Mouse (Mus musculus) right cerebral cortex, postnatal 36 days (tissue): ENCODE results near the gene Kif5a.
"Not testable (repeated sequence)": the region's sequence is repeated elsewhere in the genome, so short reads cannot be mapped to it uniquely, and the experiment has no call there.

Source experiments
- DNase-seq, 2 experiments: peaks; one replicate each; pipeline ENCODE4 v3.0.0; 2022; ENCODE audit warnings: low spot score in 2 of 2, mixed read lengths in 1 of 2

The Kif5a gene

DNA sequence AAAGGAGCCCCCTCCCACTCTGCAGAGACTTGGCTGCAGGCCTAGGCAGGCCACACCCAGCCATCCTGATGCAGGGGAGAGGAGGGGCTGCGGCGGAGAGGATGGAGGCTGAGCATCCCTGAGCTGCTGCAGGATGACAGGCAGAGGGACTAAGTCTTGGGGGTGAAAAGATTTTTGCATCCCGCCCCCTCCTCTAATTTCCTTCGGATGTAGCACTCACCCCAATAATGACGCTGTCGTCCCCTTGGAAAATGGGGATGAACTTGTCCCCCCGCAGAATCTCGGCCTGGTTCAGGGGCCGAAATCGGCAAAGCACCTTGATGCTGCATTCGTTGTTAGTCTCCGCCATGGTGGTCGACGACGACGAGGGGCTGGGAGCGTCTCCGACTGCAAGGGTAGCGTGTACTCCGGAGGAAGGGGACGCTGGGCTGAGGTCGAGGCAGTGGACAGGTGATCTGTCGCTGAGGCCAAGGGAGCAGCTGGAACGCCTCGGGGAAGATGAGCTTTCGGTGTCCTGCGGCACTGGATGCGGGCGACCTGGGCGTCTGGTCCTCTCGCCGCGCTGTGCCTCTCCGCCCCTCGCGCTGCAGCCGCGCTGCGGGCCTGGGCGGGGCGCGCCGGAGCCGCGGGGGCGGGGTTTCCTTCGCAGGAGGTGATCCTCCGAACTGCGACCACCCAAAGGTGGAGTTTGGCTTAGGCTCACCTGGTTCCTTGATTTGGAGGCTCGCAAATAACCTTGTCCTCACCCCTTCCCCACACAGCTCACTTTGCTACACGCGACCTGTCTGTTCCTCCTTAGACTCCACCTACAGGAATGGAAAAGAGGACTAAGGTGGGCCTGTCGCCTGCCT is at the start of gene Kif5a:
Gene Kif5a, minus strand, starts transcription at position 801 of the 851 bp plus-strand sequence.
- peak; percentile 64 to 75 for DNase-seq

- DNase-seq = no peak
Observed at GRCm38 (mm10) chr10:127312858-127313257, 49.7 kb upstream of the Kif5a start.

- DNase-seq = peak; percentile 52 to 61
Observed at GRCm38 (mm10) chr10:127312356-127312676, 49.2 kb upstream of the Kif5a start.

DNA sequence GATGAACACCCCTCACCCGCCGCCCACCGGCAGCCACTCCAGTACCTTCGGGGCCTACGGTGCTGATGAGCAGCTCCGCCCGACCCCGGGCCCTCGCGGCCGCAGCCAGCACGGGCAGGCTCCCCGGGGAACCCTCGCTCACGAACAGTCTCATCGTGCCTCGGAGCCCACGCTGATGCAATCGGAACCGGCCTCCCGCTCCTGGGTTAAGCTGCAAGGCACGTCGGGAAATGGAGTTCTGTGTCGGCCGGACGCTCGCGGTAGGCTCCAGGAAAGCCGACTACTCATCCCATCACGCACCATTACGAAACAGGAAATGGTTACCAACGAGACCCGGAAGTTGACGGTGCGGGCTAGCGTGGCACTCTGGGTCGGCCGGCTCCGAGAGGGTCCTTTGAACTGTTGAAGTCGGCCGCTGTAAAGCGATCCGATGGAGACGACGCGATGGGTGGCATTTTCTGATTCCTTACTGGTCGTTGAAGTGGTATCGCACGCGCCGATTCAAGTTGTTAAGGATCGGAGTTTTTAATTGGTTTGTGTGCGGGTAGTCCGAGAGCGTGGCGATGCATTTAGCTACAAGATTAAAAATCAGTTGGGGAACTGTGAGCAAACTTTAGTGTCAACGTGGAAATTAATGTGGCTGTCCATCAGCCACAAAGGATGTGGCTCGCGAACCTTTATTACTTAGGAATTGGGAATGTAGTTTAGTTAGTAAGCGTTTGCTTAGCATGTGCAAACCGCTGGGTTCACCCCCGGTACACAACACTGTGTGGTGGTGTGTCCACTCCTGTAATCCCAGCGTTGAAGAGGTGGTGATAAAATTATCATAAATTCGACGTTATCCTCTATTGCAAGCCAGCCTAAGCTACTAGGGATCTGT is 48.6 kb upstream of the Kif5a start, which contains the start of gene Mars:
Gene Mars, minus strand, starts transcription at position 311 of the 880 bp plus-strand sequence.
- DNase-seq = peak; percentile 94 to 96

- DNase-seq = no peak
Observed at GRCm38 (mm10) chr10:127310523-127311475, 47.7 kb upstream of the Kif5a start.

DNA sequence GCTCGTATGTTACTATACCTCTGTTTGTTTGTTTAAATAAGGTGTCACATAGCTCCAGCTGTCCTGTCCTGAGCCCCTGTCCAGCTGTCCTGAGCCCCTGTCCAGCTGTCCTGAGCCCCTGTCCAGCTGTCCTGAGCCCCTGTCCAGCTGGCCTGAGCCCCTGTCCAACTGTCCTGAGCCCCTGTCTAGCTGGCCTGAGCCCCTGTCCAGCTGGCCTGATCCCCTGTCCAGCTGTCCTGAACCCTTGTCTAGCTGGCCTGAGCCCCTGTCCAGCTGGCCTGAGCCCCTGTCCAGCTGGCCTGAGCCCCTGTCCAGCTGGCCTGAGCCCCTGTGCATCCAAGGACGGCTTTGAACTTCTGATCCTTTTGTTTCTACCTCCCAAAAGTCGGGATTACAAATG is 46.0 kb upstream of the Kif5a start:
- DNase-seq = not testable (repeated sequence)

DNA sequence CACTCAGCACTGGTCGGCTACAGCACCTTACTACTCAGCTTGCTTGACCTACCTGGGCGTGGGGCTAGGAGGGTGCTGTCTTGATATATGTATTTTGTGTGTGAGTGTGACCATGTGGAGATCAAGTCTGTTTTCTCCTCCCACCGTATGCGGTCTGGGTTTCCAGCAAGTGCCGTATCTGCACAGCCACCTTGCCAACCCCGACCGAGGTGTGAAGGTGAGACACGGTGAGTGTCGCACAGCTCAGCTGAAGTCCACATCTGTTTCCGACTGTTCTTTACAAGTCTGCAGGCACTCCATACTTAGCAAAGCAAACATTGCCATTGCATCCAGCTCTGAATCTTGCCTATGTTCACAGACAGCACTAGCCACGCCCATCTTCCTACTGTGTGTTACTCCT is 40.0 kb upstream of the Kif5a start:
- DNase-seq = no peak

DNA sequence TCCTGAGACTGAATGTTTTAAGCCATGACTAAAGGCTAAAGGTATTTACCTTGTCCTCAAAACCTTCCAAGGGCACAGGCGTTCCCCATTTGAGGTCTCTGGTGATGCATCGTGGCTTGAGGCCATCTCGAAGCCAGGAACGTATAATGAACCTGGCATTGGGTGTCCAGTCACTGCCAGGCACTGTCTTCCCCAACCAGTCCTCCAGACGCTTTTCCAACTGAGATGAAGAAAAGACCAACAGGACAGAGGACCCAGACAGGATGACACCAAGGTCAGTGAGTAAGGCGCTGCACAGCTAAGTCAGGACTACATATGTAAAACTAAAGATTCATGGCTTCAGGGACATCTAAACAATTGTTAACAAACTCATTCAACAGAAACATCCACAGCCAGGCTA is 37.2 kb upstream of the Kif5a start:
- no peak for DNase-seq

GRCm38 (mm10) chr10:127297015-127297871 is 34.1 kb upstream of the Kif5a start:
- no peak for DNase-seq

DNA sequence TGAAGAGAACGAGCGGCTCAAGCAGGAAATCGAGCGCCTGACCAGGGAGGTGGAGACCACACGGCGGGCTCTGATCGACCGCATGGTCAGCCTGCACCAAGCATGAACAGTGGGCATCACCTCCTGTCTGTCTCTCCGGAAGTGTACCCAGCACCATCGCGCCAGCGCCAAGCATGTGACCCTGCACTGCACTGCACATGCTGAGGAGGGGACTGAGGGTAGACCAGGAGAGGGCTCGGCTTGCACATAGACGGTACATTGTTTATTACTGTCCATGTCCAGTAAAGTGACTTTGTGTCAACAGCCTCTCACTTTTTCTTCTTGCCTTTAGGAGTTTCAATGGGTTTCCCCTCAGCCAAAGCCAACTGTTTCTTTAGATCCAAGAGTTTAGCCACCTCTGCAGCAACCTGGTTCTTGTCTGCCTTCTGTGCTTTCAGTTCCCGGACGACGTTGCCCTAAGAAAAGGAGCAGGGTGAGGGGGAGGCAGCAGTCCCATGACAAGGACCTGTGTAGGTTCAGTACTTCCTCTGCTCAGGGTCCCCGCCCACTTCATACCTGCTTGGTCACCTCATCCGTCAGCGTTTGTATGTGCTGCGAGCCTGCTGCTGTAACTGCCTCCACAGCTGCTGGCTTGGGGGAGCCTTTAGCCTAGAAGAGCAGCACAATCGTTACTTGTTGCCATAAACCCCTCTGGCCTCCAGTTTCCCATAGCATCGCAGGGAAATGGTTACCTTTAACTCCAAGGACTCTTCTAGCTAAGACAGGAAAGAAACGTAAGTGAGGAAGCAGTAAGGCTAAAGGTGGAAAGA is 33.0 kb upstream of the Kif5a start:
- DNase-seq = no peak

DNA sequence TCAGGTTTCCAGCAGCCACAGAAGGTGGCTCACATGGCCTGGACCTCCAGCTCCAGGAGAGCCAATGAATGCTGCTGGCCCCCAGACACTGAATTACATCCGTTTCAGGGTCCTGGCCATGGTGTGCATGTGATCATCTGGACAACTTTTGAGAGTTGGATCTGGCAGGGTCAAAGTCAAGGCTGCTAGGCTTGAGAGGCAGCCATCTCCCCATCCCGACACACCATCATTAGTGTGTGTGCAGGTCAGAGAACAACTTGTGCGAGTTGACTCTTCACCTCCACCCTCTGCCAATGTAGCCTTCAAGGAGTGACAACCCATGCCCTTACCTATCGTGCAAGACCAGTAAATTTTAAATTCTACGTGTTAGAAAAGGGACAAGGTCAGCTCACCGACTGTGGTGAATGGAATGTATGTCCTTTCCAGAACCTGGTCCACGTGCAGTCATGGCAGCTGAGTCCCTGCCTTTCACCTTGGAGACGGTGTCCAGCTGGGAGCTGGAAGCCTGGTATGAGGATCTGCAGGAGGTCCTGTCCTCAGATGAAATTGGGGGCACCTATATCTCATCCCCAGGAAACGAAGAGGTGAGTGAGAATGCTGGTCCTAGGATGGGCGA is 31.9 kb upstream of the Kif5a start:
- no peak for DNase-seq

DNA sequence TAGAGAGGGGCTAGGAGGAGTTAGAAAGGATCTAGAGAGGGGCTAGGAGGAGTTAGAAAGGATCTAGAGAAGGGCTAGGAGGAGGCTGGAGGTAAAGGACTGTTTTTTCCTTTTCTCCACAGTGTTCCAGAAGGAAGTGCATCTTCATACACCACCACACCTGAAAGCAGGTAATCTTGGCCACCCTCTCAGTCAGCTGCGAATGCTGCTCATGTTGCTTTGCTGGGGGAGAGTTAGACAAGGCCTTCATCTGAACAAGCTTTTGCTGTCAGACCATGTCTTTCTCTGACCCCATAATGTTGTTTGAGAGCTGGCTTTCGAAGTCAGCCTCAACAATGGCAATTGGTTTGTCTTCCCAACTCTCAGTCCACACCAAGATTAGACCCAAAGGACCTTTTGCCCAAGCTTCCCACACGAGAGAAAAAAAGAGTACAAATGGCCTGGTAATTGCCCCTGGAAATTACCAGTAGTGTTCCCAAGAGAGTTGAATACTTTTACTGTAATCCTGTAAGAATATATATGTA is 30.5 kb upstream of the Kif5a start:
- DNase-seq = no peak

- no peak for DNase-seq
Observed at GRCm38 (mm10) chr10:127292987-127293538, 29.9 kb upstream of the Kif5a start.

- no peak for DNase-seq
Observed at GRCm38 (mm10) chr10:127291881-127292638, 28.9 kb upstream of the Kif5a start.

GRCm38 (mm10) chr10:127290930-127291880 is 28.1 kb upstream of the Kif5a start:
- no peak for DNase-seq

DNA sequence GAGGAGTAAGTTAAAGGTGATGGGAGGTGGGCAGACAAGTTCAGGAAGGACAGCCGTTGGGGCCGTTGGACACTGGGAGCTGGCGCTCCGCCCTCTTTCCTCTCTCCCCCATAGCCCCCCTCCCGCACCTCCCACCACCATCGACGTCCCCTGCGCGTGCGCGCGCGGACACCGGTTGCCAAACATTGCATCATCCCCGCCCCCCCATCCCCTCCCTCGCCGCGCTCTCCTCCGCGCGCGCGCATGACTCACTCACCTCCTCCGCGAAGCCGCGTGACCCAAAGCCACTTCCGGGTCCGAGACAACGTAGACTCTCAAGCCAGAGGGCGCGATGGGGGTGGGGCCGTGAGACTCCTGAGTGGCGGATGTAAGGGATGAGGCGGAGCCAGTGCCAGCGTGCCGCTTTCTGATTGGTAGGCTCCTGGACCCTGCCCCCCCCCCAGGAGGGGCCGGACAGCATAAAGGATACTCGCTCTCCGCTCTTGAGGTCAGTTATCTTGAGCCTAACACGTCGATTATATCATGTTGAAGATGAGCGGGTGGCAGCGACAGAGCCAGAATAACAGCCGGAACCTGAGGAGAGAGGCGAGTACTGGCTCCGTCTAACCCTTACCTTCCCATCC is 27.3 kb upstream of the Kif5a start:
- DNase-seq = peak; percentile 100
